Mouse (Mus musculus) heart, adult 10 weeks (tissue): ENCODE measurements around the gene Upp1. TPM values are rescaled to one million over a fixed set of nuclear protein-coding genes. Genes with fewer than 3 reads are reported as not detected.

Experiments used
- polyA plus RNA-seq: library from polyadenylated mRNA; stranded (reverse); fragments of 350-450 nt; fragmentation: Illumina TruSeq; extraction: RNeasy Lipid Tissue Mini Kit (QIAGEN cat#74804); gene quantifications from one replicate; pipeline ENCODE4 v1.2.3, GENCODE M21; 2014; ENCODE audit warnings: low read depth, low replicate concordance

Gene Upp1
- 3.5 TPM for polyA plus RNA-seq

DNA sequence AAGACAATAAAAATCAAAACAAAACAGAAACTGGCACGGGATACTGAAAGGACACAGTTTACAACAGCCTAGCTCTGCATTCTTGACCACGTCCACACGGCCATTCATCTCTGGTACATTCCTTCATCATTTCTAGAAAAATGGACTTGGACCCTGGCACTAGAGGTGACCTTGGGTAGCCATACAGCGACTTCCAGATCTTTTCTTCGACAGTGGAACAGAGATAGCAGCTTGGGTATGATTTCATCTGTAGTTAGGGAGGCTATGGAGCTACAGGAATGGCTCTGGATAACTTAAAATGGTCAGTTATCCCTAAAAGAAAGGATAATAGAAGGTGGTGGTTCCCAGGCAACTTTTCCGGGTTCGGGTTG is at the start of gene Upp1:
TSS of gene Upp1 (plus strand) at position 54 of the 371 bp plus-strand sequence.

Other genes starting within 250 kb of the Upp1 start
- not detected for gene Pkd1l1, start 144.8 kb upstream of the Upp1 start, polyA plus RNA-seq
- 10.0 TPM for gene Hus1, start 106.9 kb upstream of the Upp1 start, polyA plus RNA-seq
- 0.60 TPM for gene Gm11992, start 69.5 kb upstream of the Upp1 start, polyA plus RNA-seq
- 2.1 TPM for gene Sun3, start 69.1 kb upstream of the Upp1 start, polyA plus RNA-seq
- gene Abca13, start 73.8 kb downstream of the Upp1 start, polyA plus RNA-seq = not detected